Mouse (Mus musculus) hindbrain, embryonic 15.5 days (tissue): ENCODE data around the gene Rab36. TPM values are rescaled to one million over a fixed set of nuclear protein-coding genes. Genes with fewer than 3 reads are reported as not detected.

Experiments used
- ATAC-seq: fragments of 200-750 bp; cut with Nextera tagmentation; 2 replicates; pipeline ENCODE4 v1.8.0; 2017; ENCODE audit warnings: low read depth, moderate number of reproducible peaks, moderate TSS enrichment; ENCODE audit not compliant: low FRiP score
- H3K27ac ChIP-seq: fragments of 300-500 bp; sonication (generic); replicated peaks from 2 replicates; pipeline ENCODE4 v1.5.1; 2015; ENCODE audit warnings: mild to moderate bottlenecking, inconsistent platforms
- H3K27me3 ChIP-seq: fragments of 300-500 bp; sonication (generic); 2 replicates; pipeline ENCODE4 v1.6.1; 2015; ENCODE audit warnings: control low read depth, inconsistent platforms
- H3K36me3 ChIP-seq: fragments of 300-500 bp; sonication (generic); 2 replicates; pipeline ENCODE4 v1.6.1; 2015; ENCODE audit warnings: control low read depth, inconsistent platforms
- H3K4me1 ChIP-seq: fragments of 300-500 bp; sonication (generic); replicated peaks from 2 replicates; pipeline ENCODE4 v1.6.1; 2015; ENCODE audit warnings: control low read depth, inconsistent platforms
- H3K4me2 ChIP-seq: fragments of 300-500 bp; sonication (generic); 2 replicates; pipeline ENCODE4 v1.6.1; 2015; ENCODE audit warnings: moderate library complexity, mild to moderate bottlenecking, inconsistent platforms
- H3K4me3 ChIP-seq: fragments of 300-500 bp; sonication (generic); 2 replicates; pipeline ENCODE4 v1.5.1; 2015; ENCODE audit warnings: mild to moderate bottlenecking, inconsistent platforms
- H3K9ac ChIP-seq: fragments of 300-500 bp; sonication (generic); 2 replicates; pipeline ENCODE4 v1.6.1; 2015; ENCODE audit warnings: inconsistent platforms
- H3K9me3 ChIP-seq: fragments of 300-500 bp; sonication (generic); 2 replicates; pipeline ENCODE4 v1.6.1; 2016; ENCODE audit warnings: control low read depth, inconsistent platforms
- WGBS: fragments of 180-500 bp; shearing (Covaris S2); methylation state at CpG from one replicate; pipeline ENCODE4 v1.1.7; 2015; 5-methylcytosine and 5-hydroxymethylcytosine counted together
- polyA plus RNA-seq: library from polyadenylated mRNA; unstranded; fragments of >200 nt; fragmentation: Nextera tagmentation; extraction: Ambion mirVana; gene quantifications from 2 replicates; pipeline ENCODE4 v1.2.1, GENCODE M21; 2015

Rab36 gene
- polyA plus RNA-seq, result 17.3 and 21.7 TPM in 2 replicates

DNA sequence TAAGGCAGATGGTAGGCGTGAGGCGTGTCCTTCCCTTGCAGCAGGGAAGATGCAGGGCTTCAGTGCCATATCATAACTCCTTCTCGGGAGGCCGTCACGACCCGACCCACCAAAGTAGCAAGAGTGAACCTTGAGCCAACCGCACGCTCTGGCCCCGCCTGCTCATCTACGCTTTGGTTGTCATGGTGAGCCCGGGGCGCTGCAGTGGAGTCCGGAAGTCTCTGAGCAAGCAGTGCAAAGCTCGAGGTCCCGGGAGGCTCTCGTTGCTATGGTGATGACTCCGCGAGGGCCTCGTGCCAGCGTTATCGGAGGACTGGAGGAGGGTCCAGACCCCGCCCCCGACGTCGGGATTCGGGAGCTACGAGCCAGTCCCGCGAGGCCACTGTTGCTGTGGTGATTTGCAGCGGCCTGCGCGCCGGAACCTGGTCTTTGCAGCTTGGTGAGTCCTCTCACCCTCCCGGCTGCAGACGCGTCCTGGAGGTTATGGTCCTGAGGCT lies at the start of gene Rab36:
Rab36 (plus strand) TSS at position 176 of the 497 bp plus-strand sequence.
- peaks cover 40% of the 10 kb centered on the region for H3K4me1 ChIP-seq
- ATAC-seq, result peak; percentile 93
- peak within 1 kb of the TSS; percentile 46 for H3K4me3 ChIP-seq
- WGBS, result under 1% methylated on average over 36 of the region's 36 CpGs
- H3K4me2 ChIP-seq, result peak within 1 kb of the TSS; percentile 64
- H3K9me3 ChIP-seq, result no peaks in the 10 kb centered on the region
- H3K27me3 ChIP-seq, result no peaks in the 10 kb centered on the region
- peak within 1 kb of the TSS; percentile 52 for H3K9ac ChIP-seq
- peak within 1 kb of the TSS; percentile 82 for H3K27ac ChIP-seq
- no peaks in the 10 kb centered on the region for H3K36me3 ChIP-seq

DNA sequence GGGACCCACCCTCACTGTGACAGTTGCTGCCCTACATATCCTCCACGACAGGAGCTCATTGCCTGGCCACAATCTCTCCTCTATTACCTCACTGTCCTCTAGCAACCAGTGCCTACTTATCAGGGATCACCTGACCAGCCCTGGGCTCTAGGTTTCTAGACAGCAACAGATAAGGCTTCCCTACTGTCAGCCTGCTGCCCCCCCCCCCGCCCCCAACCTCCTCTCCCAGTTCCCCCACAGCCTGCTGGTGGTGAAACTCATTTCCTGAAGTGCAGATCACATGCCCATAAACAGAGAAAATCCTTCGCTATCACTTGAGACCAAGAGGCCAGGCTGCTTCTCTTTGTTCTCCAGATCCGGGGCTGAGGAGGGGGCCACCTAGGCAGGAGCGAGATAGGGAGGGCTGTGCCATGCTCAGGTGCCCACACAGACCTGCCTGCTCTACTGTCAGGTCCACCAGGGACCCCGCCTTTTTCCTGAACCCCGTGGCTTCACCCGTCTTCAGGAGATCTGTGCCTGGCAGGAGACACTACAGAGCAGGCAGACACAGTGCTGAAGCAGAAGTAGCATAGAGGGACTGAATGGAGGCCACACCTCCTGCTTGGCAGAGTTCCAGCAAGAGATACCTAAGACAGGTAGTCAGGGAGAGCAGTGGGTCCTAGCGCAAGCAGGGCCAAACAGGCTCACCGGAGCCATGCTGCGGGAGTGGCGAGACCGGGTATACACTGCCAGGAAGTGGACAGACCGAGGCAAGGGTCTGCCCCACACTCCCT lies 49.0 kb upstream of the Rab36 start:
- Histone ChIP-seq H3K4me2 (no peak overlapping the region), H3K4me1 (no peaks in the 10 kb centered on the region; the same call in 1 of the 2 replicates), H3K27me3 (no peaks in the 10 kb centered on the region), H3K27ac (no peak overlapping the region), H3K36me3 (peaks cover 15% of the 10 kb centered on the region), H3K9me3 (no peaks in the 10 kb centered on the region), H3K4me3 (no peak overlapping the region), H3K9ac (no peak overlapping the region)
- WGBS, result 83% methylated on average over 14 of the region's 14 CpGs
- ATAC-seq, result peak; percentile 16; the same call in 1 of the 2 replicates

DNA sequence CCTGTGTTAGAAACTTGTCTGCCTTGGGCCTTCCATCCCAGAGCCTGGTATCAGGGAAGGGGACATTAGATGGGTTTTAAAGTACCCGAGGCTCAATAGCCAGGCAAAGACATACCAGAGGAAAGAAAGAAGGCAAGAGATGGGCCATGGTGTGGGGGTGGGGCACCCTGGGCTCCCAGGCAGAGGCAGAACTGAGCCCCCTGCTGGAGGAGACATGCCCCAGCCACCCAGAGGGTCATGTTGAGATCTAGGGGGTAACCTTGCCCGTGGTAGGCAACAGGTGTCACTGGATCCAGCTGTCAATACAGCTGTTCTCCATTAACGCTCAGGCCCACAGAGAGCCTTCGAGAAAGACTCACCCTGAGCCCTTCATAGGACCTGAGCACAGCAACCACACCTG lies 47.0 kb upstream of the Rab36 start:
- no peak for ATAC-seq
- H3K4me2 ChIP-seq, result no peak overlapping the region
- H3K4me1 ChIP-seq, result peaks cover 13% of the 10 kb centered on the region
- H3K9me3 ChIP-seq, result no peaks in the 10 kb centered on the region
- H3K9ac ChIP-seq, result no peak overlapping the region
- H3K4me3 ChIP-seq, result no peak overlapping the region
- WGBS, result 81% methylated on average over 4 of the region's 4 CpGs
- peaks cover 15% of the 10 kb centered on the region for H3K36me3 ChIP-seq
- H3K27ac ChIP-seq, result no peak overlapping the region
- H3K27me3 ChIP-seq, result no peaks in the 10 kb centered on the region

DNA sequence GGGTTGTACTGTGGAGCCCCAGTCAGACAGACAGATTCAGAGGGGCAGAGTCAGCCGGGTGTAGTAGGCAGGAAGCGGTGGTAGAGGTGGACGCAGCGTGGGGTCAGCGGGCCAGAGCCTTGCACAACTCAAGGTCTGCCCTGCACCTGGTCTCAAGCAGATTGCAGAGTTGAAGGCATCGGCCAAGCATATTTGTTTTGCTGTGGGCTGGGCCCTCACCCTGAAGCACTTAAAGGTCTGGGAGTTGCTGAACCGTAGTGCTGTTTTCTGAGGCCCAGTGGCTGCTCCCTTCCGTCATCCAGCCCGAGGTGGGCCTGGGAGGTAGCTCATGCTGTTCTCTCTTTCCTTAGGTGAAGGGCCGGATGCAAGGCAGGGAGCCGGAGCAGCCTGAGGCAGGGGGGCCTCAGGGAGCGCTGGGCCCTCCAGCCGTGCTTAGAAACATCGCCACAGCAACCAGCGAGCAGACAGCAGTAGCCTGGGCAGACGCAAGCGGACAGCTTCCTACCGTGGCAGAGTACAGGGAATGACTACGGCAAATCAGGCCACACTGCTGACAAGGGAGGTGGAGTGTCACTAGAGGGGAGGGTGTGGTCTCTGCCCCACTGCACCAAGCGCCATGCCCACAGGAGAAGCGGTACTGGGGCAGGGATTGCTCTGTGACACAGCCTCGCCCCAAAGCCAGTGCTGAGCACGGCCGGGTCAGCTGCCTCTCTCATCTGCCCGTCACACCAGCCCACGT lies 46.1 kb upstream of the Rab36 start:
- 45% methylated on average over 26 of the region's 26 CpGs for WGBS
- no peak overlapping the region for H3K9ac ChIP-seq
- no peaks in the 10 kb centered on the region for H3K9me3 ChIP-seq
- H3K4me2 ChIP-seq, result no peak overlapping the region
- H3K36me3 ChIP-seq, result peaks cover 15% of the 10 kb centered on the region
- H3K27me3 ChIP-seq, result no peaks in the 10 kb centered on the region
- no peak overlapping the region for H3K27ac ChIP-seq
- H3K4me3 ChIP-seq, result no peak overlapping the region
- ATAC-seq, result no peak
- peaks cover 22% of the 10 kb centered on the region for H3K4me1 ChIP-seq

DNA sequence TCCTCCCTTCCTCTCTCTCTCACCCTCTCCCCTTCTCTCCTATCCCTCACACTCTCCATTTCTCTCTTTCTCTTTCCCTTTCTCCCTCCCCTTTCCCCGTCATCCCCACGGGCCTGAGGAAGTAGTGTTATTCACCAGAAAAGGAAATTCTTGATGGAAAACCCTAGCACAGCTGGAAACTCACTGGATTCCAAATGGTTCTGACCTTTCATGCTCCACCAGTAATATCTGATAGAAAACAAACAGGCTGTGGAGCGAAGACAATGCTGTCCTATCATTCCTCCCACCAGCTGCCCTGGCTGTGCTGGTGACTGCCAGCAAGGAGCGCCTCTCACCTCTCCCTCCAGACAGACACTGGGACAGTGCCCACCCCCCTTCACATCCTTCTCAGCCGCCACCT lies 42.0 kb upstream of the Rab36 start:
- H3K36me3 ChIP-seq, result peaks cover 15% of the 10 kb centered on the region
- WGBS, result 3% methylated on average over 5 of the region's 5 CpGs
- peak; percentile 14; the same call in 1 of the 2 replicates for ATAC-seq

DNA sequence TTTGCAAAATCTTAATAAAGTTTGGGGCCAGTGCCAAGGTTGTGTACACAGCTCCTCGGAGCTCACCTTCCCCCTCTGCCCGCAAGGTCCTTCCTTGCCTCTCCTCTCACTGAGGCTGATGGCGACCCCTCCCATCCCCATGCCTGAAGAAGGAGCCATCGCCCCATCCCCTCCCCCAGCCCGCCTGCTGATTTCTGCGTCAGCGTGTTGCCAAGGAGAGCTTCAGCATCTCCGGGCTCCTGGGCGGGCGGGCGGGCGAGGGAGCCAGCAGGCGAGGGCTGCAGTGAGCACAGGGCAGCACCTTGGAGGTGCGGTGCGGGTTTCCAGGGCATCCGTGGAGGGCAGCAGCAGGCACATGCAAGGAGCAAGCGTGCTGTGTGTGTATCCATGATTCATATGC lies 41.5 kb upstream of the Rab36 start:
- no peak overlapping the region; the same call in 1 of the 2 replicates for H3K9ac ChIP-seq
- peak overlapping the region; percentile 32 for H3K27ac ChIP-seq
- no peaks in the 10 kb centered on the region for H3K27me3 ChIP-seq
- peak overlapping the region; percentile 9; the same call in 1 of the 2 replicates for H3K4me3 ChIP-seq
- no peaks in the 10 kb centered on the region for H3K9me3 ChIP-seq
- ATAC-seq, result peak; percentile 55
- H3K36me3 ChIP-seq, result peaks cover 15% of the 10 kb centered on the region
- peak overlapping the region; percentile 47 for H3K4me2 ChIP-seq
- peaks cover 40% of the 10 kb centered on the region for H3K4me1 ChIP-seq
- 3% methylated on average over 17 of the region's 17 CpGs for WGBS

More for the DNA sequence above, 42.0 kb upstream of the Rab36 start:
- H3K9me3 ChIP-seq, result no peaks in the 10 kb centered on the region
- H3K4me1 ChIP-seq, result peaks cover 35% of the 10 kb centered on the region
- H3K4me3 ChIP-seq, result no peak overlapping the region
- H3K9ac ChIP-seq, result no peak overlapping the region
- no peaks in the 10 kb centered on the region for H3K27me3 ChIP-seq
- peak overlapping the region; percentile 47; the same call in 1 of the 2 replicates for H3K4me2 ChIP-seq
- H3K27ac ChIP-seq, result peak overlapping the region; percentile 22; the same call in 1 of the 2 replicates

DNA sequence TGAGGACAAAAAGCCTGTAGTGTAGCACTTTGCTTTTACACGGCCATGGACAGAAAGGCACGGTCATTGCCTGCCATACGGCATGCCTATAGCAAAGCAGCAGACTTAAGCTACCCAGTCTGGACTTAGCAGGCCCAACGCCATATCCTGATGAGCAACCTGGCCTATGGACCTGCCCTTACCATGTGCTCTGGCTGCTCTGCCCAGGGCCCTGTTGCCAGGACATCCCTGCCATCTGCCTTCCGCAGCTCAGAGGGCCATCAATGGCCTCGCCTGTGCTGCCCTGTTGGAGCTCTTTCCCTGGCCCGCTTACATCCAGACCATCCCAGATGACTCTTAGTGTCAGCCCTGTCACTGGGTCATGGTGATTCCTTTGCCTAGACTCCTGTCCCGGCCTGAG lies 35.5 kb upstream of the Rab36 start:
- H3K9me3 ChIP-seq, result no peaks in the 10 kb centered on the region
- H3K27me3 ChIP-seq, result no peaks in the 10 kb centered on the region
- no peak overlapping the region for H3K27ac ChIP-seq
- ATAC-seq, result no peak
- no peak overlapping the region for H3K4me2 ChIP-seq
- H3K4me1 ChIP-seq, result peaks cover 24% of the 10 kb centered on the region
- H3K36me3 ChIP-seq, result no peaks in the 10 kb centered on the region
- WGBS, result 85% methylated on average over 8 of the region's 8 CpGs
- no peak overlapping the region for H3K9ac ChIP-seq
- no peak overlapping the region for H3K4me3 ChIP-seq

DNA sequence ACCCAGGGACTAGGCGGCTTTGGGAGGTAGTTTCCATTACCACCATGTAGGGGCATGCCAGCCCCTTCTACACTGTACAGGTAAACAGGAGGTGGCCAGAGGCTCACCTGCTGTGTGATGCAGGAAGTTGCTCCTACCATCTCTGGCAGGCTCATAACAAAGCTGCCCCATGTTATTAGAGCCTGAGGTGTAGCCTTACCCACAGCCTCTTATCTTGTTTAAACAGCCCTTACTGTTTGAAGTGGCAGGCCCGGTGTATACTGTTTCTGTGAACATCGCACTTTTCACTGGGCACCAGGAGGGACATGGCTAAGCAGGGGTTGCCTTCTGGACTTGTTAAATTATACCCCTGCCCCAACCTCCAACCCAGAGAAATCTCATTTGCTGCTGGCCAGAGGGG lies 32.8 kb upstream of the Rab36 start:
- no peak for ATAC-seq
- no peak overlapping the region for H3K4me2 ChIP-seq
- no peak overlapping the region for H3K4me3 ChIP-seq
- H3K36me3 ChIP-seq, result no peaks in the 10 kb centered on the region
- peaks cover 32% of the 10 kb centered on the region for H3K4me1 ChIP-seq
- no peak overlapping the region for H3K27ac ChIP-seq
- no peak overlapping the region for H3K9ac ChIP-seq
- no peaks in the 10 kb centered on the region for H3K27me3 ChIP-seq
- whole genome bisulfite sequencing, result 88% methylated on average over 3 of the region's 3 CpGs
- H3K9me3 ChIP-seq, result no peaks in the 10 kb centered on the region

DNA sequence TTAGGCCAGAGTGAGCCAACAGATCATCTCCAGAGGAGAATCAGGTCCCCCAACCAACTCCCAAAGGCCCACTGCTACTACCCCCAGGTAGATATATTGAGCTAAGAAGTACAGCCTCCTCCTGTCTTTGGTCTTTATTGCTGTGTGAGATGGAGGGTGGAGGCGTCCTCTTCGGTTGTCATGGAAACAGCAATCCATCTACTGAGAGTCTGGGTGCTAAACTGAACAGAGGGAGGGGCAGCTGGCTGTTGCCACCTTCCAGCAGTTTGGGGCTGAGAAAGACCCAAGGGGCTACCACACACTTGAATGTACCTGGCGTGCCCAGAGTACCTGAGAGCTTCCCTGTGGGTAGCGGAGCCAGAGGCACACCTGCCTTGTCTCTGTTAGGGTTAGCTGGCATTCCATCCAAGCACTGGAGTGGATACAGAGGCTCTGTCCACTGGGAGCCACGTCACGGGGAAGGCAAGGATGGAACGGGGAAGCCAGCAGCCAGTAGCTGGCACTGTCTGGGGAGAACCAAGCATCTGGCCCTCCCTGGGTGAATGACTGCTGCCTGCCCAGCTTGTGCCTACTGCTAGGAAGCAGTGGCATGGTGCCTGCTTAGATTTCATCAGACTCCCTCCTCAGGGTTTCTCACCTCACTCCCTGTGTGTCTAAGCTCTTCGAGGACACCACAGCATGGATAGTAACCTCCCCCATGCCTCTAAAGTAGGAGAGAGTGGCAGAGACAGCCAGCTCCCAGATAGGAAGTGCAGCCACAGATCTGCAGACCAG lies 29.8 kb upstream of the Rab36 start:
- Histone ChIP-seq H3K36me3 (no peaks in the 10 kb centered on the region), H3K4me2 (no peak overlapping the region), H3K9ac (no peak overlapping the region), H3K27ac (no peak overlapping the region; the same call in 1 of the 2 replicates), H3K27me3 (no peaks in the 10 kb centered on the region), H3K9me3 (no peaks in the 10 kb centered on the region), H3K4me1 (peaks cover 33% of the 10 kb centered on the region), H3K4me3 (no peak overlapping the region)
- WGBS, result 40% methylated on average over 8 of the region's 8 CpGs
- ATAC-seq, result 0 out of 2 replicates have a peak, but pooled peaks have one; percentile 15

DNA sequence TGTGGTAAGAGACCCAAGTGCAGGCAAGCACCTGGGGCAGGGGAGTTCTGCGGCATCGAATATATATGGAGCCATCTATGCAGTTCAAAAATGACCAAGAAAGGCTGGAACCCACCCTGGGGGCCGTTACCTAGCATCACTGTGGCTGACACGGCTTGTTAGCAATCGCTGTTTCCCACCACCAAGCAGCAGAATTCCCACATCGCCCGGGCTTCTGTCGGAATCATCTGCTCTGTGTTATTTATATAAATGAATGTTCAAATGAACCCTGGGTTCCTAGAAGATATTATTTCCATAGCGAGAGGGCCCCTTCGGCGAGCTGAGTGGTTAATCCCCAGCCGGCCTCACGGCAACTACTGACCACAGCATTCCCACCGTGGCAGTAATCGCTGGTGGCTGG lies 26.2 kb upstream of the Rab36 start:
- H3K4me2 ChIP-seq, result no peak overlapping the region
- no peaks in the 10 kb centered on the region for H3K27me3 ChIP-seq
- H3K9me3 ChIP-seq, result no peaks in the 10 kb centered on the region
- H3K9ac ChIP-seq, result no peak overlapping the region
- WGBS, result 81% methylated on average over 15 of the region's 15 CpGs
- no peak for ATAC-seq
- H3K4me3 ChIP-seq, result no peak overlapping the region
- no peaks in the 10 kb centered on the region for H3K36me3 ChIP-seq
- peaks cover 31% of the 10 kb centered on the region for H3K4me1 ChIP-seq
- no peak overlapping the region for H3K27ac ChIP-seq

DNA sequence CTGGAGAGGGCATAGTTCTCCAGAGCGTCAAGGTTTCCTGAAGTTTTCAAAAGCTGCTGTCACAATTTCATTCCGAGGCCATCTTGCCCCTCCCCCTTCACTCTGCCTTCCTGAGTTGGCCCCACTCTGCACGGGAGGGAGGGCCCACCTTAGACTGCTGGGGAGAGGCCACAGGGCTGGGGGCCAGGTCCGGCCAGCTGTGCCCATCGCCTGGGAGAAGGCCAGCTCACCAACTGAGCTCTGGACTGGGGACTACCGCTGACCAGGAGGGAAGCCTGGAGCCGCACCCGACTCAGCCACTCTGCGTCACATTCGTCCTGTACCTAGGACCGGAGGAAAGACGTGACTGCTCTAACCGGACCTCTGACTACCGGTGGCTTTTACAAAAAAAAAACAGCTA lies 21.4 kb upstream of the Rab36 start:
- 62% methylated on average over 14 of the region's 14 CpGs for WGBS
- H3K27me3 ChIP-seq, result no peaks in the 10 kb centered on the region
- H3K36me3 ChIP-seq, result peaks cover 5% of the 10 kb centered on the region; the same call in 1 of the 2 replicates
- no peak overlapping the region for H3K4me2 ChIP-seq
- no peak overlapping the region for H3K4me3 ChIP-seq
- H3K9ac ChIP-seq, result no peak overlapping the region
- H3K9me3 ChIP-seq, result no peaks in the 10 kb centered on the region
- no peak for ATAC-seq
- no peak overlapping the region for H3K27ac ChIP-seq
- peaks cover 13% of the 10 kb centered on the region; the same call in 1 of the 2 replicates for H3K4me1 ChIP-seq
